Mouse (Mus musculus) heart, adult 2 months (tissue): ENCODE results near the gene Cavin1. TPM values are rescaled to one million over a fixed set of nuclear protein-coding genes. Genes with fewer than 3 reads are reported as not detected.

Source experiments
- DNase-seq, 2 experiments: peaks; one replicate each; pipeline ENCODE4 v3.0.0; 2021
- H3K27ac ChIP-seq: fragments of 200-600 bp; 2 replicates; pipeline ENCODE4 v1.8.1; 2022
- H3K27me3 ChIP-seq: fragments of 200-500 bp; 2 replicates; pipeline ENCODE4 v1.6.1; 2012; ENCODE audit warnings: mild to moderate bottlenecking, low read length, inconsistent platforms, mixed read lengths; ENCODE audit not compliant: control insufficient read depth, insufficient read depth
- H3K36me3 ChIP-seq: fragments of 200-500 bp; 2 replicates; pipeline ENCODE4 v1.6.1; 2012; ENCODE audit warnings: low read length, inconsistent platforms; ENCODE audit not compliant: control insufficient read depth, insufficient read depth
- H3K4me1 ChIP-seq: fragments of 200-500 bp; 2 replicates; pipeline ENCODE4 v1.6.1; 2011; ENCODE audit warnings: low read length; ENCODE audit not compliant: control insufficient read depth, insufficient read depth
- H3K4me3 ChIP-seq: fragments of 200-600 bp; 2 replicates; pipeline ENCODE4 v1.8.1; 2022
- H3K79me2 ChIP-seq: fragments of 200-500 bp; replicated peaks from 2 replicates; pipeline ENCODE4 v1.6.1; 2012; ENCODE audit warnings: mild to moderate bottlenecking, inconsistent platforms, low read length, moderate library complexity, mixed read lengths; ENCODE audit not compliant: control insufficient read depth, insufficient read depth
- H3K9ac ChIP-seq: fragments of 200-500 bp; 2 replicates; pipeline ENCODE4 v1.6.1; 2012; ENCODE audit warnings: low read depth, mild to moderate bottlenecking, control low read depth, inconsistent platforms, low read length, mixed read lengths
- CTCF ChIP-seq: fragments of 200-600 bp; IDR thresholded peaks from 2 replicates; pipeline ENCODE4 v1.8.1; 2022; ENCODE audit warnings: antibody characterized with exemption, mild to moderate bottlenecking, moderate library complexity
- EP300 ChIP-seq: fragments of 200-500 bp; IDR thresholded peaks from 2 replicates; pipeline ENCODE4 v1.6.1; 2011; ENCODE audit warnings: low read depth, low read length, control low read depth; ENCODE audit not compliant: insufficient read depth
- POLR2A ChIP-seq: fragments of 200-500 bp; IDR thresholded peaks from 2 replicates; pipeline ENCODE4 v1.6.1; 2011; ENCODE audit warnings: mild to moderate bottlenecking, low read depth, low read length, control low read depth; ENCODE audit not compliant: insufficient read depth
- WGBS: fragments of 180-500 bp; shearing (Covaris S2); methylation state at CpG from one replicate; pipeline ENCODE4 v1.1.7; 2018; 5-methylcytosine and 5-hydroxymethylcytosine counted together
- intact Hi-C: fragments of 180-260 bp; cut with DNase I; formaldehyde crosslinking; loops from one replicate; pipeline ENCODE4 v1.15.1; 2025
- polyA plus RNA-seq: library from polyadenylated mRNA; depleted of rRNA; stranded (reverse); fragments of >200 nt; gene quantifications from 2 replicates; pipeline ENCODE4 v1.2.3, GENCODE M21; 2012
- total RNA-seq, 2 experiments: library from RNA; stranded (reverse); gene quantifications; 2 replicates each; pipeline ENCODE4 v1.2.3; 2021

Cavin1 gene
- total and polyA plus RNA-seq, 3 experiments: 114 to 225 (median 219) TPM

GRCm38 (mm10) chr11:100969189-100969743, 1.4 kb downstream of the Cavin1 start:
- Histone ChIP-seq H3K9ac (peak overlapping the region; percentile 82), H3K27ac (peak overlapping the region; percentile 100), H3K4me1 (peaks cover 20% of the 10 kb centered on the region), H3K36me3 (peaks cover 7% of the 10 kb centered on the region), H3K4me3 (peak overlapping the region; percentile 99), H3K79me2 (peaks cover 6% of the 10 kb centered on the region; the same call in 1 of the 2 replicates), H3K27me3 (no peaks in the 10 kb centered on the region)
- peak in 1 of 2 experiments; percentile 79 for DNase-seq
- intact Hi-C loops: loop anchor here (10.0 kb wide), 1 partner anchor 574 kb away; the partner anchor contains the start of gene Jup
- TF ChIP-seq EP300 (no peak), CTCF (no peak), POLR2A (no peak; the same call in 1 of the 2 replicates)
- WGBS: 1% methylated on average over 34 of the region's 35 CpGs

GRCm38 (mm10) chr11:100968501-100968900, 2.2 kb downstream of the Cavin1 start:
- intact Hi-C loops: loop anchor here (10.0 kb wide), 1 partner anchor 574 kb away; the partner anchor contains the start of gene Jup

GRCm38 (mm10) chr11:100967881-100968420, 2.7 kb downstream of the Cavin1 start:
- Histone ChIP-seq H3K9ac (peak overlapping the region; percentile 82), H3K4me3 (peak overlapping the region; percentile 99), H3K36me3 (peaks cover 17% of the 10 kb centered on the region), H3K27me3 (no peaks in the 10 kb centered on the region), H3K27ac (peak overlapping the region; percentile 100), H3K4me1 (peaks cover 27% of the 10 kb centered on the region), H3K79me2 (peaks cover 6% of the 10 kb centered on the region; the same call in 1 of the 2 replicates)
- WGBS: 13% methylated on average over 5 of the region's 5 CpGs
- no peak for DNase-seq
- intact Hi-C loops: loop anchor here (10.0 kb wide), 1 partner anchor 573 kb away; the partner anchor contains the start of gene Jup
- TF ChIP-seq EP300 (no peak), POLR2A (no peak), CTCF (no peak)

More at GRCm38 (mm10) chr11:100968501-100968900, 2.2 kb downstream of the Cavin1 start:
- Histone ChIP-seq H3K36me3 (peaks cover 11% of the 10 kb centered on the region), H3K79me2 (peaks cover 6% of the 10 kb centered on the region; the same call in 1 of the 2 replicates), H3K27me3 (no peaks in the 10 kb centered on the region), H3K9ac (peak overlapping the region; percentile 82), H3K27ac (peak overlapping the region; percentile 100), H3K4me1 (peaks cover 27% of the 10 kb centered on the region), H3K4me3 (peak overlapping the region; percentile 99)
- no peak for TF ChIP-seq CTCF
- TF ChIP-seq EP300: no peak
- no peak for TF ChIP-seq POLR2A
- DNase-seq: no peak
- 16% methylated on average over 5 of the region's 5 CpGs for WGBS

DNA sequence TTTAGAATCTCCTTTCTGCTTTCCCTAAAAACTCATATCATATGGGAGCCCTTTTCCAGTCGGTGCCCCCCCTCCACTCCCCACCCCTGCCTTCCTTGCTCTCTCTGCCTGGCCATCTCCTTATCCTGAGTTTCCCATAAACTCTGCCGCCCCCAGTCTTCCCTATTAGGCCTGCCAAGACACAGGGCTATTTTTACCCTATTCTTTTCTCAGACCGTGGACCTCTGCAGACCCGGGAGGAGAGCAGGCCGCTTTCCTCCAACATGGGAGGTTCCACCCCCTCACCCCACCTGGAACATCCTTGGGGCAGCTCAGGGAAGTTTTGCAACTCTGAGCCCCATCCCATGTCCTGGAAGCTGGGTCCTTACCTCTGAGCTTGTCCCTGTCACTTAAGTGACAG, 3.3 kb downstream of the Cavin1 start:
- Histone ChIP-seq H3K9ac (peak overlapping the region; percentile 82), H3K4me1 (peaks cover 33% of the 10 kb centered on the region), H3K4me3 (peak overlapping the region; percentile 99), H3K36me3 (peaks cover 18% of the 10 kb centered on the region), H3K27ac (peak overlapping the region; percentile 100), H3K27me3 (no peaks in the 10 kb centered on the region), H3K79me2 (peaks cover 6% of the 10 kb centered on the region; the same call in 1 of the 2 replicates)
- intact Hi-C loops: loop anchor here (10.0 kb wide), 1 partner anchor 573 kb away; the partner anchor contains the start of gene Jup
- no peak; the same call in 1 of the 2 replicates for TF ChIP-seq POLR2A
- TF ChIP-seq CTCF: 0 out of 2 replicates have a peak, but pooled peaks have one; percentile 2
- TF ChIP-seq EP300: no peak
- WGBS: 3% methylated on average over 5 of the region's 5 CpGs
- peak in 1 of 2 experiments; percentile 46 for DNase-seq

DNA sequence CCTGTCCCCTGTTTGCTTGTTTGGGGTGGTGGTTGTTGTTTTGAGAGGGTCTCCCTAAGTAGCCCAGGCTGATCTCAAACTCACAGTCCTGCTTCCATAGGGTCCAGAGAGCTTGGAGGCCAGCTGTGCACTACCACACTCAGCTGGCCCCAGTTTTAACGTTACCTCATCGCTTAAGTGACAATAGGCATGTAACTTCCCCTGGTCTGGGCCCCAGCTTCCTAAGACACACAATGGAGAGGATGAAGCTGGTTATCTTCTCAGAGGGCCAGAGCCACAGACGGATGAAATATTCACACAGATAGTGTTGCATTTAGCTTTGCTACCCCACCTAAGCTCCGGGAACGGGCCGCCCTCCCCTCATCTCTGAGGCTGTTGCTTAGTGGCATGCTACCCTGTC, 4.9 kb downstream of the Cavin1 start:
- H3K27me3 ChIP-seq: no peaks in the 10 kb centered on the region
- H3K27ac ChIP-seq: peak overlapping the region; percentile 100
- H3K9ac ChIP-seq: peak overlapping the region; percentile 62
- 13% methylated on average over 6 of the region's 6 CpGs for WGBS
- no peak for DNase-seq
- H3K4me3 ChIP-seq: peak overlapping the region; percentile 99
- TF ChIP-seq CTCF (no peak), POLR2A (0 out of 2 replicates have a peak, but pooled peaks have one; percentile 14)
- peaks cover 6% of the 10 kb centered on the region; the same call in 1 of the 2 replicates for H3K79me2 ChIP-seq
- intact Hi-C loops: loop anchor here (10.0 kb wide), 1 partner anchor 571 kb away; the partner anchor contains the start of gene Jup
- peaks cover 36% of the 10 kb centered on the region for H3K4me1 ChIP-seq
- H3K36me3 ChIP-seq: peaks cover 25% of the 10 kb centered on the region
